Mouse (Mus musculus) kidney, postnatal 14 days (tissue): Measurements from ENCODE around the gene Dcbld2.
A peak's percentile ranks its signal among the peaks of the same experiment; 100 is the strongest.

Experiments
- DNase-seq: peaks from one replicate; pipeline ENCODE4 v3.0.0; 2022; ENCODE audit warnings: mixed read lengths

Dcbld2 gene

DNA sequence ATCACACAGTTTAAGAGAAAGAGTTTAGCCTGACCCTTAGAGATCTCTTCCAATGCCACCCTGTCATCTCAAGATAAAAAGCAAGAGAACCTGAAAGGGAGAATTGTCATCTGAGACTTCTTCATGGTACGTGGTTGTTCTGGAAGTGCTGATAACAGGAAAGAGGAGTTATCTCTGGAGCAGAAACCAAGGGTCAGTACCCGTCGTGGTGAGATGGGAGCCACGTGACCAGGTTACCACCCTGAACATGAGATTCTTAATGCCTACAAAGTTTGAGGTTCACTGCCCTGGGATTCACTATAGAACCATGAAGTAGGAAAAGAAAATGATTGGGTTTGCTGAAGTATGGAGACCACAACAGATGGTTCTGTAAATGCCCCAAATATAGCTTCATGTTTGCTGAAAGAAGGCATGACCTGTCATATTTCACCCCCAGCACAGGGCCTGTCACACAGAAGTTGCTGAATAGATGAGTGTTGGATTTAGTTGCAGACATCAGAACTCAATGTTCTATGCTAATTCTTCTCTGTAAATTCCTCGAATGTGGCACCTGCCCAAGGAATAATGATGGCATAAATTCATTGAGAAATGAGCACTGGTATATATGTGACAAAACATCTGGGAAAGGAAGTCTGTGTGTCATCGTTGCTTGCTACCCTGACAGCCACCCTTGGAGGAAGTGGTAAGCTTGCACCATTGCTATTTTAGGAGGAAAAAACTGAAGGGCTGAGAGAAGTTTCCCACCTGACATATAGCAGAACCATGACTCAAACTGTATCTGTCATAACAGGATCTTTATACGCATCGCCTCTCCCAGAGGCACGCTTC lies 89.9 kb downstream of the Dcbld2 start:
- DNase-seq: no peak

DNA sequence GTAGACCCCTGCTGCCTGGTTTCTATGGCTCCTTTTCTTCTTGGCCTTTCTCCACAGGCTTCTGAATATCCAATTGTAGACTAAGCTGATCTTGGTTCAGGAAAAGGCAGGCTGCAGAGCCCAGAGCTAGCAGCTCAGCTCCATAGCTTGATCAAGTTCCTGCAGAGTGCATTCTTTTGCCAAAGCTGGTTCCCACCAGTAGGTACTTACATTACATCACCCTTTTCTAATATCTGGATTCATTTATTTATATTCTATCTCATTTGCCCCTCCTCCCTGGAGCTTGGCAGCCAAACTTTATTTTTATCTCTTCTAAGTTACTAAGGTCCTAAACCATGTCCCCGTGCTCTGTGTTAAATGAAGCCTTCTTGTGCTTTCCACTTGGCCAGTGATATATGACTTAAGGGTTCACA lies 90.9 kb downstream of the Dcbld2 start:
- no peak for DNase-seq

DNA sequence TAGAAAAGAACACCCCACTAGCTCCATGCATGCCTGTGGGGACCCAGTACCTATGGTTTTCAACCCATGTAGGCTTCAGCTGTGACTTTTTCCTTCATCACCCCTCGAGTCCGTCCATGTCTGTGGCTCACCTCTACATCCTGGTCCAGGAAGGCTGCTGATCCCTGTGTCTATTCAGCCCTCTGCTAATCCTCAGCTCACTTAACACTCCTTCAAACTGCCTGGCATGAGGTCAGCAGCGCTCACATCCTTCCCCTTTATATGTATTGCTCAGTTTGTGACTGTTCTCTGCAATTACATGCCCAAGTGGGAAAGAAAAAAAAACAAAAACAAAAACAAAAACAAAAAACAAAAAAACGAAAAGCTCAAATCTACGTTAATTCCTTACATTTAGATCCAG lies 91.4 kb downstream of the Dcbld2 start:
- DNase-seq: no peak

DNA sequence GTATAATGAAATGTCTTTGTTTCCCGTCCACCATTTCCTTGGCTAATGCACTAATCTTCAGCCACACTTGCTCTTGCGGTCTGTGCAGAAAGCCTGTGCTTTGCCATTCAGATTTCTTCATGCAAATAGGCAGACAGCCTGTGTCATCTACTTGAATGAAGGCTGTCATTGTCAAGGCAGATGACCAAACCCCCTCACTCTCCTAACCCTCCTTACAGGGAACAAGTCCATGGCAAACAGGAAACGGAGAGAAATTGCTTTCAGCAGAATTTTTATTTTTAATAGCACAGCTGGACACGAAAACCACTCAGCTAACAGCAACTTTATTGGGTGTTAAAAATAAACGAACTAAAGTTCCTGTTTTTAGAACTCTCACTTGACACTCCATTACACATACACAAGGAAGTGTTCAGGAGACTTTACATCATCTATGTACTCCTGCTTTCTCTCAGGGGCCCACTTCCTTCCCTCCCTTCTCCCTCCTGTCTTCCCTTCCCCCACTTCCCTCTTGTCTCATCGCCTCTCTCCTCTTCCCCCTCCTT lies 93.6 kb downstream of the Dcbld2 start:
- DNase-seq: no peak

DNA sequence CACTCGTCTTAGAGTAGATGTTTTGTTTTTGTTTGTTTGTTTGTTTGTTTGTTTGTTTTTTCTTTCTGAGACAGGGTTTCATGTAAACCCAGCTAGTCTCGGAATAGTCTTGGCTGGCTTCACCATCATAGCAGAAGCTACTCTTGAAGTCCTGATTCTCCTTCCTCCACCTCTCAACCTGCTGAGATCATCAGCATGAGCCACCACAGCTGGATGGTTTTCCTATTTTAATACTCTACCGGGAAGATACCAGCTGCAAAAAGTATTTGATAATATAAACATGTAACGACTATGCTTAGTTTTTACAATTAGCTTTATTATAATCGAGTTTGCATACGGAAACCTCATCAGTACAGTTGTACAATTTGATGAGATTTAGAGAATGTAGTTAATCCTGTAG lies 94.3 kb downstream of the Dcbld2 start:
- DNase-seq: no peak

DNA sequence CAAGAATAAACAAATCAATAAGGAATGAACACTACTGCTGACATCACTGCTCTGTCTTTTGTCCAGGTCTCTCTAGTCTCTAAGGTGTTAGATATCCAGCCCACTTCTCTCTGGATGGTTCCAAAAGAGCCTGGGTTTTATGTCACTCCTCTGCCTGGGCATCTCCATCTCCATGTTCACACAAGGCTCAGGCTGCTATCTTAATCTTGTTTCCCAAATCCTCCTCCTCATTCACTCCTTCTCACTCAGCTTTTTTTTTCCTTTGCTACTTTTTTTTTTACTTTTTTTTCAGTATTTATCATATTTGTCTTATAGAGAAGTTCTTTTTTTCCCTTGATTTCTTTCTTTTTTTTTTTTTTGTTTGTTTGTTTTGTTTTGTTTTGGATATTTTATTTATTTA lies 96.7 kb downstream of the Dcbld2 start:
- no peak for DNase-seq

DNA sequence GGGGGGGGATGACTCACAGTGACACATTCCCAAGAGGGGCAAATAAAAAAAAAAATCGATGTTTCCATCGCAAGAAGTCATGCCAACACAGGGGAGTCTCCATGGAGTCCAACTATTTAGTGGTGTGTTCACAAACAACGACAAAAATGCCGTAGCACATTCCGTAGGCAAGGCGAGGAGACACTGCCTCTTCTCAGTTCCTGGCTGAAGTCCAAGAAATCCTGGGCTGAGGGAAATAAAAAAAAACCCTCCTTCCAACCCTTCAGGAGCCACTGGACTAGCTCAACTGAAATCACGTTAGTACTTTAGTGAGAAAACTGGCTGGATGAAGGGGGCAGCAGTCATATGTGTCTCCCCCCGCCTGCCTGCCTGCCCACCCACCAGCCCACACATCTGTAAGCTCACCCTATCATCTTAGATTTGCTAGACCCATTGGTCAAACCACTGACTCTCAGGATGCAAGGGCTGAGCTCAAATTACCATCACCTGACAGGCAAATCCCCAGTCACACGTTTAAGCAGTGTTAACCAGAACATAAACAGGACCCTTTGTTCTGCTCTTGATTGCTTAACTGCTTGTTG lies 104.0 kb downstream of the Dcbld2 start:
- DNase-seq: peak; percentile 72

DNA sequence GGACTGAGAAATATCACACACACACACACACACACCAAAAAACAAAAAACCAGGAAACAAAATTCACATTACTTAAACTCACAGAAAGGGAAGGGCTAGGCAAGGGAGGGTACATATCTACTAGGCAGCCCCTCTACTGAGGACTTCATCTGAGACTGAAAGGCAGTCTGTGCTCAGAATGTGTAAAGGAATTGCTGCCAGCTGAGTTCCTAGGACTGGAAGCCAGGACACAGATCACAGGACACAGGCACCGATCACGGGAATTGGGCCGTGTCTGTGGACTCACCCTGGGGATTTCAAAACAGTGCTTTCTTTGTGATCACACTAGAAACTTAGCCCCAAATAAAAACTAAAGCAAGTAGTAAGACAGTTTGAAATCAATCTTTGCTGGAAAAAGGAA lies 104.6 kb downstream of the Dcbld2 start:
- DNase-seq: peak; percentile 65

DNA sequence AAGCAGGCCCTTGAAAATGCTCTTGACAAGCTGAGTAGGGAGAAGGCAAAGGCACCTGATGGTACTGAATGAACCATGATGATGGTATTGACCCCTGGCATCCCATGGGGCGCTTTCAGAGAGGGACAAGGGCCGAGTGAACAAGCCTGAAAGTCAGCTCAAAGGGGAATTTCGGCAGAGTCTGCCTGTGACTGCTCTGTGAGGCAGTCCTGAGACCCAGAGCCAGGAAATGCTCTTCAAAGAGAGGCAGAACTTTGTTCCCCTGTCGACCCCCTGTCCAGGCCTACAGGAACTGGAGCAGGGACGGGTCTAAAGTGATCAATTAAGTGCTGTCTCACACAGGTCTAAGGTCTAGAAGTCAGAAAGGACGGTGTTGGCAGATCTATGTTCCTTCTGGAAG lies 105.5 kb downstream of the Dcbld2 start:
- peak; percentile 48 for DNase-seq

DNA sequence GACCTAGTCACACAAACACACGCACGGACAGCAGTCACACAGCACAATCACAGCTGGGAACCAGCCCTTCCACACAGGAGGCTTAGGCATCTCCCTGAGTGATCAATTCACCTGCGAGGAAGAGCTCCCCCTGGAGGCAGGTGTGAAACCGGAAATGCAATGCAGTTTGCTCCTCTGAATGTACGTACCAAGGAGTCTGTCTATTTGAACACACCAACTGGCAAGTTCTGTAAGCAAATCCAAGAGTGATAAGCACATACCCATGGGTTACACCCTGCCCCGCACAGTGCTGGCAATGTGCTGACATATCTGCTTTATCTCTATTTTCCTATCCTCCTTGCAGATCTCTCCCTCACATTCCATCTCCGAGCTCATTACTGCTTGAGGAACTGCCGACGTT lies 106.3 kb downstream of the Dcbld2 start:
- peak; percentile 34 for DNase-seq

DNA sequence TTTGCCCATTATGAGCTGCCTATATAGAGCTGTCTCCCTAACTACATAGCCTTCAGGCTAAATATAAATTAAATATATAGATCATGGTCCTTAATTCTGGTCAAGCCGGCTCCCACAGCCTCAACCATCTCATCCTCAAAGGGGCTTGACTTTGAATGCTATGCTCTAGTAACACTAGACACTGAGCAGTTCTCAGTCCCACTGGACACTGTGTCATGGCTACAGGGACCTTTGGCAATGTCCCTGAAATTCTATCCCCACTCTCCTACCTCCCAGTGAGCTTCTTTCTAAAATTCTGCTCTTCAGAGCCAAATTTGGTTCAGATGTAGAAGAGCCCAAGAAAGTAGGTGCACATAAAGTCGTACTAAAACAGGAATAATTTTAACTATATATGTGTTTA lies 107.9 kb downstream of the Dcbld2 start:
- no peak for DNase-seq

DNA sequence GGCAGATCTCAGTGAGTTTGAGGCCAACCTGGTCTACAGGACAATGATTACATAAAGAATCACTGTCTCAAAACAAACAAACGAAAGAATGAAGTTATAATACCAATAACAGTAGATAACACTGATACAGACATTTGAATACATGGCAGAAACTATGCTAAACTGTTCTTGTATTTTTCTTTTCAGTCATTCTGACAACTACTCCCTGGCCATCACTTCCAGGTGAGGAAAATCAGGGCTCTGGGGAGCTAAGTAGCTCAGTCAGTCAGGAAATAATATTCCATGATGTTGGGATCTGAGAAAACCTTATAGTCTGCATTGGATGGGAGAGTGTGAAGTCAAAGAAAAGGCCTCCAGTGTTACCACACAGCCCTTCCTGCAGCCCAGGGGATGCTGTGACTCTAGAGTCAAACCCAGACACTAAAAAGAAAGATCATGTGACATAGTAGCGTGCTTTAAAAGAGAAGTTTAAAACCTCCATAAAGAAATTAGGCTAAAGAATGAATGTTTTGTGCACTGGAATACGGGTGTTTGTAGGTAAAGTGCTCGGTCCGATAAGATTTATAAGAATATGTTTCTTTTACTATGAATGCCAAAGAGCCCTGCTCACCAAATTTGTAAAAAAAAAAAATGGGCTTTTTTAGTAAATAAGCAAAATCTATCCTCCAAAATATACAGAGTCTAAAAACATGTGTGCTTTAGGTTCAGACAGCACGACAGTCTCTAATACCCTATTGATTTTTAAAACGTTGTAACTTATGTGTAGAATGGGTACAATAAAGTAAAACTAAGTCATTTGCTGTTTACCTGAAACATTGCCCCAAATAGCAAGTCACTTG lies 108.9 kb downstream of the Dcbld2 start:
- DNase-seq: no peak
